Mouse (Mus musculus) frontal cortex, postnatal 36 days (tissue): ENCODE measurements around the gene Gm21788.
"Not testable (repeated sequence)": the region's sequence is repeated elsewhere in the genome, so short reads cannot be mapped to it uniquely, and the experiment has no call there.

Source experiments
- DNase-seq, 2 experiments: peaks; one replicate each; pipeline ENCODE4 v3.0.0; 2022; ENCODE audit warnings: low spot score in 2 of 2

Gene Gm21788

GRCm38 (mm10) chrY:7404710-7405109 is at the start of gene Gm21788:
Gene Gm21788 (plus strand): TSS chrY:7405010.
- DNase-seq = not testable (repeated sequence)
